Mouse (Mus musculus) heart, adult 2 months (tissue): ENCODE measurements at regions not wholly inside any gene's neighbourhood (a gene's known extent, or its start where the extent isn't known, plus 50 kb on each side); places are given as distances from the start of the nearest gene placed in this dataset.

Experiments used
- DNase-seq, 2 experiments: peaks; one replicate each; pipeline ENCODE4 v3.0.0; 2021
- H3K27ac ChIP-seq: fragments of 200-600 bp; 2 replicates; pipeline ENCODE4 v1.8.1; 2022
- H3K27me3 ChIP-seq: fragments of 200-500 bp; 2 replicates; pipeline ENCODE4 v1.6.1; 2012; ENCODE audit warnings: mild to moderate bottlenecking, low read length, inconsistent platforms, mixed read lengths; ENCODE audit not compliant: control insufficient read depth, insufficient read depth
- H3K36me3 ChIP-seq: fragments of 200-500 bp; 2 replicates; pipeline ENCODE4 v1.6.1; 2012; ENCODE audit warnings: low read length, inconsistent platforms; ENCODE audit not compliant: control insufficient read depth, insufficient read depth
- H3K4me1 ChIP-seq: fragments of 200-500 bp; 2 replicates; pipeline ENCODE4 v1.6.1; 2011; ENCODE audit warnings: low read length; ENCODE audit not compliant: control insufficient read depth, insufficient read depth
- H3K4me3 ChIP-seq: fragments of 200-600 bp; 2 replicates; pipeline ENCODE4 v1.8.1; 2022
- H3K79me2 ChIP-seq: fragments of 200-500 bp; replicated peaks from 2 replicates; pipeline ENCODE4 v1.6.1; 2012; ENCODE audit warnings: mild to moderate bottlenecking, inconsistent platforms, low read length, moderate library complexity, mixed read lengths; ENCODE audit not compliant: control insufficient read depth, insufficient read depth
- H3K9ac ChIP-seq: fragments of 200-500 bp; 2 replicates; pipeline ENCODE4 v1.6.1; 2012; ENCODE audit warnings: low read depth, mild to moderate bottlenecking, control low read depth, inconsistent platforms, low read length, mixed read lengths
- CTCF ChIP-seq: fragments of 200-600 bp; IDR thresholded peaks from 2 replicates; pipeline ENCODE4 v1.8.1; 2022; ENCODE audit warnings: antibody characterized with exemption, mild to moderate bottlenecking, moderate library complexity
- EP300 ChIP-seq: fragments of 200-500 bp; IDR thresholded peaks from 2 replicates; pipeline ENCODE4 v1.6.1; 2011; ENCODE audit warnings: low read depth, low read length, control low read depth; ENCODE audit not compliant: insufficient read depth
- POLR2A ChIP-seq: fragments of 200-500 bp; IDR thresholded peaks from 2 replicates; pipeline ENCODE4 v1.6.1; 2011; ENCODE audit warnings: mild to moderate bottlenecking, low read depth, low read length, control low read depth; ENCODE audit not compliant: insufficient read depth
- WGBS: fragments of 180-500 bp; shearing (Covaris S2); methylation state at CpG from one replicate; pipeline ENCODE4 v1.1.7; 2018; 5-methylcytosine and 5-hydroxymethylcytosine counted together
- intact Hi-C: fragments of 180-260 bp; cut with DNase I; formaldehyde crosslinking; loops from one replicate; pipeline ENCODE4 v1.15.1; 2025

- DNase-seq = no peak
- Histone ChIP-seq H3K27me3 (no peaks in the 10 kb centered on the region), H3K27ac (no peak overlapping the region), H3K36me3 (no peaks in the 10 kb centered on the region), H3K4me1 (no peaks in the 10 kb centered on the region), H3K9ac (no peak overlapping the region), H3K4me3 (no peak overlapping the region), H3K79me2 (no peaks in the 10 kb centered on the region)
- WGBS = 62% methylated on average over 5 of the region's 5 CpGs
- intact Hi-C loops = no loop called here
- no peak for TF ChIP-seq EP300
- no peak for TF ChIP-seq CTCF
- no peak for TF ChIP-seq POLR2A
These were observed 217.1 kb upstream of the Sptlc3 start for GRCm38 (mm10) chr2:139276581-139276980.

DNA sequence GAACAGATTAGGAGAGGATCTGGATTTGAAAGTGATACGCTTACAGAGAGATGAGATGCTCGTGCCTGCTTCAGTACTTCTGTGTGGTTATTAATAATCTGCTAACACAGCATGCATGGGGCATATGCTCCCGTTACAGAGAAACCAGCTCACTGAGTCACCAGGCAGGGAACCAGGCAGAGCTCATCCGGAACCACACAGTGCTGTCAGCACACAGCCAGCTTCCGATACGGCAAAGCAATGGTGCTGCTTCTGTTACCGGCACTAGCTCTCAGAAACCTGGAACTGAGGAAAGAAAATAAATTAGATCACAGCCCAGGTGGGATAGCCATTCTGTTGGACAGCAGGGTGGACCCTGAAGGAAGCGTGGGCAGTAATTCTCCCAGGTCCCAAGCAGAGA, 216.1 kb upstream of the Sptlc3 start:
- Histone ChIP-seq H3K4me3 (no peak overlapping the region), H3K79me2 (no peaks in the 10 kb centered on the region), H3K27me3 (no peaks in the 10 kb centered on the region), H3K36me3 (no peaks in the 10 kb centered on the region), H3K27ac (no peak overlapping the region), H3K4me1 (no peaks in the 10 kb centered on the region), H3K9ac (no peak overlapping the region)
- TF ChIP-seq CTCF (no peak), POLR2A (no peak), EP300 (no peak)
- WGBS = 82% methylated on average over 8 of the region's 8 CpGs
- no peak for DNase-seq
- intact Hi-C loops = no loop called here

- no peak overlapping the region for H3K9ac ChIP-seq
- TF ChIP-seq POLR2A (no peak), EP300 (no peak), CTCF (no peak)
- no peaks in the 10 kb centered on the region for H3K36me3 ChIP-seq
- intact Hi-C loops = no loop called here
- H3K4me3 ChIP-seq = no peak overlapping the region
- no peaks in the 10 kb centered on the region for H3K4me1 ChIP-seq
- no peak overlapping the region for H3K27ac ChIP-seq
- H3K27me3 ChIP-seq = no peaks in the 10 kb centered on the region
- no peak for DNase-seq
- H3K79me2 ChIP-seq = no peaks in the 10 kb centered on the region
- WGBS = 61% methylated on average over 3 of the region's 3 CpGs
These were observed 212.7 kb upstream of the Sptlc3 start for GRCm38 (mm10) chr2:139281056-139281455.

GRCm38 (mm10) chr2:139284315-139284714, 209.4 kb upstream of the Sptlc3 start:
- Histone ChIP-seq H3K9ac (no peak overlapping the region), H3K27me3 (no peaks in the 10 kb centered on the region), H3K4me3 (no peak overlapping the region), H3K36me3 (no peaks in the 10 kb centered on the region), H3K4me1 (no peaks in the 10 kb centered on the region), H3K27ac (no peak overlapping the region), H3K79me2 (no peaks in the 10 kb centered on the region)
- intact Hi-C loops = no loop called here
- TF ChIP-seq CTCF (no peak), POLR2A (no peak), EP300 (no peak)
- WGBS = 79% methylated on average over 4 of the region's 4 CpGs
- DNase-seq = no peak

GRCm38 (mm10) chr2:139286446-139286845, 207.3 kb upstream of the Sptlc3 start:
- Histone ChIP-seq H3K36me3 (no peaks in the 10 kb centered on the region), H3K4me1 (no peaks in the 10 kb centered on the region), H3K4me3 (no peak overlapping the region), H3K79me2 (no peaks in the 10 kb centered on the region), H3K27ac (no peak overlapping the region), H3K27me3 (no peaks in the 10 kb centered on the region), H3K9ac (no peak overlapping the region)
- 44% methylated on average over 2 of the region's 2 CpGs for WGBS
- no peak for TF ChIP-seq POLR2A
- no peak for TF ChIP-seq EP300
- intact Hi-C loops = no loop called here
- DNase-seq = no peak

DNA sequence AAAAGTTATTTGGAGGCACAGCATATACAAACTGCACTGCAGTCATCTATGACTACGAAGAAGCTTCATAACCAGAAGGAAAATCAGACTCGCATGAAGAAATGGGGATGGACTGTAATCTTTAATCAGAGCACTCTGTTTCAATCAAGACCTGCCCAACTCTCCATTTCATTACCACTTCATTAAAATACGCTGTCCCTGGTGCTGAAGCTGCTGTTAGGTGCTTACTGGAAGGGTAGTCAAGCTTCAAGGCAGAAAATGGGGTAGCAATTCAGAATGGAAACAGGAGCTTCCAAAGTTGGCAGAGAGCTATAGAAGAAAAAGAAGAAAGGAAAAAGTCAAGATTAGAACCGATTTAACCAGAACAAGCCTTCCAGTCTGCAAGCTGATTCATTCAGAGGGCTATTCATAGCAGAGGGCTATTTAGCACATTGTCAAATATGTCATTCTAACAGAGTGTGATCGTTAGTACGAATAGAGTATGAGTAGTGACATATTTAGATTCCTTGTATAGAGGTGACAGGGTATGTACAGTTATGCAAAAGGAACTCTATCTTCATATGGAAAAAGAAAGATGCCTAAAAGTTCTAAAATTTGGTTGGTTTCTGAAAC, 195.1 kb upstream of the Sptlc3 start:
- intact Hi-C loops = no loop called here
- no peak for DNase-seq
- WGBS = 55% methylated on average over 6 of the region's 6 CpGs
- Histone ChIP-seq H3K9ac (no peak overlapping the region), H3K27ac (no peak overlapping the region), H3K4me3 (no peak overlapping the region), H3K27me3 (no peaks in the 10 kb centered on the region), H3K36me3 (no peaks in the 10 kb centered on the region), H3K4me1 (no peaks in the 10 kb centered on the region), H3K79me2 (no peaks in the 10 kb centered on the region)
- TF ChIP-seq EP300 (no peak), POLR2A (no peak), CTCF (no peak)
